Mouse (Mus musculus) lung, postnatal 0 days (tissue): ENCODE measurements around the gene Spopl.

Source experiments
- CTCF ChIP-seq: IDR thresholded peaks from 2 replicates; pipeline ENCODE4 v1.5.1; 2016; ENCODE audit warnings: antibody characterized with exemption, mild to moderate bottlenecking
- EP300 ChIP-seq: IDR thresholded peaks from 2 replicates; pipeline ENCODE4 v1.6.1; 2016; ENCODE audit warnings: antibody characterized with exemption, mild to moderate bottlenecking, control low read depth

DNA sequence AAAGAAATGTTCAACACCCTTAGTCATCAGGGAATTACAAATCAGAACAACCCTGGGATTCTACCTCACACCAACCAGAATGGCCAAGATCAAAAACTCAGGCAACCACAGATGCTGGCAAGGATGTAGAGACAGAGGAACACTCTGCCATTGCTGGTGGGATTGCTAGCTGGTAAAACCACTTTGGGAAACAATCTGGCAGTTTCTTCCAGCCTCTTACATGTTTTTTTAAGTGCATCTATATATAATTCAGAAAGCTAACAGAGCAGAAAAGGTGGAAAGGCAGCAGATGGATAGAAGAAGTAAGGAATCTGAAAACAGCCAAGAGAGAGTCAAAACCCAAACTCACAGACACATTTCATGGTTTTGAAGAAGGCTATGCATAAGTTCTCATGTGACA is 33.5 kb upstream of the Spopl start:
- TF ChIP-seq CTCF (no peak), EP300 (no peak)
